ENCODE assay signal across 24 mouse cellular contexts in genomic region chr2:125397796-125398195, GRCm38 (mm10).
DNase-seq lines count a peak whose midpoint lies in the region; ATAC-seq lines count a peak whose summit lies in the region.
"Had no signal": no experiment of that assay in that cellular context is flagged by ENCODE, and none has a peak within 500 bp of the region (broad histone marks: within the 10 kb centered on the region; RNA-seq: fewer than 3 reads in every experiment).

No protein-coding gene starts in this region.

- WGBS in midbrain, embryonic 14.5 days = 78% methylated on average over 7 of the region's 7 CpGs
- WGBS in midbrain, embryonic 10.5 days = 90% methylated on average over 7 of the region's 7 CpGs

- H3K36me3 ChIP-seq in midbrain, embryonic 14.5 days (ENCODE audit: control insufficient read depth, insufficient read depth, low read length) = no peaks in the 10 kb centered on the region
- 0 out of 2 replicates have a peak, but pooled peaks cover 5% of the 10 kb centered on the region for H3K36me3 ChIP-seq in midbrain, embryonic 10.5 days
- H3K36me3 ChIP-seq: hindbrain, embryonic 13.5 days had no signal

- no peak overlapping the region for H3K4me3 ChIP-seq in midbrain, embryonic 14.5 days (replicated peaks; ENCODE audit: low read depth, low read length)
- no peak overlapping the region for H3K4me3 ChIP-seq in midbrain, embryonic 10.5 days
- H3K4me3 ChIP-seq: embryonic facial prominence, embryonic 15.5 days; erythroblast, embryonic 14.5 days; forebrain, embryonic 10.5 days; gastrocnemius, adult 2 months; heart, embryonic 10.5 days; hindbrain, embryonic 13.5 days had no signal

- ATAC-seq in frontal cortex, adult (ENCODE audit: low TSS enrichment) = 0 out of 2 replicates have a peak, but pooled peaks have one; percentile 31
- no peak for ATAC-seq in midbrain, embryonic 14.5 days (ENCODE audit: low FRiP score, low TSS enrichment)
- ATAC-seq: activated CD4-positive, CD25-positive, alpha-beta regulatory T cell, adult 4 months; forebrain, embryonic 14.5 days; Patski had no signal

- no peak overlapping the region for H3K27ac ChIP-seq in midbrain, embryonic 14.5 days (replicated peaks; ENCODE audit: low read depth, low read length)
- no peak overlapping the region for H3K27ac ChIP-seq in midbrain, embryonic 10.5 days (replicated peaks)
- H3K27ac ChIP-seq: embryonic facial prominence, embryonic 15.5 days; forebrain, embryonic 10.5 days; gastrocnemius, adult 2 months; heart, embryonic 10.5 days; hindbrain, embryonic 13.5 days had no signal

- no peak for DNase-seq in frontal cortex, postnatal 14 days (ENCODE audit: low spot score in 2 of 2)
- peak; percentile 13 to 16 for DNase-seq in left cerebral cortex, postnatal 25 days (ENCODE audit: low spot score in 2 of 2)
- DNase-seq in left cerebral cortex, adult 9 months (ENCODE audit: low spot score in 2 of 2) = no peak
- peak; percentile 4 for DNase-seq in midbrain, embryonic 14.5 days
- DNase-seq in midbrain, embryonic 10.5 days (ENCODE audit: low spot score) = no peak
- DNase-seq in MN1 (ENCODE audit: low spot score) = peak; percentile 36
- DNase-seq in layer of hippocampus, postnatal 10 days (ENCODE audit: low spot score in 2 of 2) = no peak
- DNase-seq: adrenal gland, postnatal 14 days; cerebellum, adult 18-20 months; cerebellum, adult 9-11 months; cerebellum, postnatal 36 days; gastrocnemius, adult 2 months; gastrocnemius, postnatal 25 days; heart, postnatal 10 days; heart, postnatal 4 days had no signal

- no peak overlapping the region for H3K4me2 ChIP-seq in midbrain, embryonic 14.5 days (ENCODE audit: low read length)
- H3K4me2 ChIP-seq: embryonic facial prominence, embryonic 15.5 days; hindbrain, embryonic 13.5 days had no signal

- no peaks in the 10 kb centered on the region for H3K9me3 ChIP-seq in midbrain, embryonic 14.5 days (ENCODE audit: control insufficient read depth, low read length)
- no peaks in the 10 kb centered on the region for H3K9me3 ChIP-seq in midbrain, embryonic 10.5 days (replicated peaks)
- H3K9me3 ChIP-seq: embryonic facial prominence, embryonic 15.5 days; forebrain, embryonic 10.5 days; heart, embryonic 10.5 days; hindbrain, embryonic 13.5 days had no signal

- H3K27me3 ChIP-seq in midbrain, embryonic 14.5 days (ENCODE audit: control insufficient read depth, insufficient read depth, low read length) = no peaks in the 10 kb centered on the region
- no peaks in the 10 kb centered on the region for H3K27me3 ChIP-seq in midbrain, embryonic 10.5 days (ENCODE audit: low read depth, poor library complexity, severe bottlenecking)
- H3K27me3 ChIP-seq: embryonic facial prominence, embryonic 15.5 days; hindbrain, embryonic 13.5 days; Patski had no signal

- H3K9ac ChIP-seq in midbrain, embryonic 14.5 days (replicated peaks; ENCODE audit: low read length) = no peak overlapping the region
- H3K9ac ChIP-seq: embryonic facial prominence, embryonic 15.5 days; hindbrain, embryonic 13.5 days had no signal

- intact Hi-C loops in left cerebral cortex, postnatal 25 days (cut with DNase I) = no loop called here

- H3K4me1 ChIP-seq in midbrain, embryonic 14.5 days (ENCODE audit: control insufficient read depth, insufficient read depth, low read length) = no peaks in the 10 kb centered on the region
- H3K4me1 ChIP-seq in midbrain, embryonic 10.5 days = no peaks in the 10 kb centered on the region
- H3K4me1 ChIP-seq: embryonic facial prominence, embryonic 15.5 days; forebrain, embryonic 10.5 days; heart, embryonic 10.5 days; hindbrain, embryonic 13.5 days had no signal

Comparison
In these comparisons a context has a peak if more than half of its experiments do, and no peak if none do; other contexts are left out.
1. DNase-seq: peak in left cerebral cortex, postnatal 25 days (2 of 2), midbrain, embryonic 14.5 days (single experiment) and MN1 (single experiment); none in frontal cortex, postnatal 14 days (0 of 2), left cerebral cortex, adult 9 months (0 of 2), midbrain, embryonic 10.5 days (single experiment) and layer of hippocampus, postnatal 10 days (0 of 2).